Mouse (Mus musculus): Measurements from ENCODE around the gene Polr3c. TPM values are rescaled to one million over a fixed set of nuclear protein-coding genes. Genes with fewer than 3 reads are reported as not detected.
"Not testable (repeated sequence)": the region's sequence is repeated elsewhere in the genome, so short reads cannot be mapped to it uniquely, and the experiment has no call there.

Gene Polr3c
- 35.3 and 36.5 TPM in 2 replicates for polyA plus RNA-seq (2012; rRNA removed)

DNA sequence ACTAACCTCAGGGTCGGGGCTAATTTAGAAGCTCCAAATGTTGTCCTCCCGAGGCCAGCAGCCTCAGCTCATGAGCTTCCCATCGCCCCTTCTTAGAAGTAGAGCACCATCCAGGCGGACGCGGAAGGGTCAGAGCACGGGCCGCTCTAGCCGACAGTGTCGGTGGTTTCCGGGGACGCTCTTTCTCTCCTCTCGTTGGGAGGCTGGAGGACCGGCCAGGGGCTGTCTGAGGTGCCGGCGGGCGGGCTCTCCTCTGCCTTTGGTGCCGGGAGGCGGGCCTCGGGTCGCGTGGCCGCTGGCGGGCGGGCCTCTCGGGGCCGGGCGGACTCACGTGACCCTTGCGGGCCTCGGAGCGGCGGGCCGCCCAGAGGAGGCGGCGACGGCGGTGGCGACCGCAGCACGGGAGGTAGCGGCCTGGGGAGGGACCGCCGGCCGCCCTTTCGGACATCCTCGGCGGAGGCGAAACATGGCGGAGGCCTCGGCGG is at the start of gene Polr3c, which contains the start of gene Rnf115:
Gene Polr3c (minus strand): TSS at position 286 of the 485 bp plus-strand sequence.
Gene Rnf115 (plus strand): TSS at position 322 of the 485 bp plus-strand sequence.
- no peak for TF ChIP-seq CTCF (IDR thresholded peaks at IDR 0.05; ENCODE audit: extremely low read depth, insufficient read depth, low read length)
- TF ChIP-seq POLR2A (IDR thresholded peaks at IDR 0.05; ENCODE audit: extremely low read depth, insufficient read depth, low read length) = peak; percentile 83
- peak within 1 kb of the TSS; percentile 73 for H3K4me3 ChIP-seq (ENCODE audit: insufficient read depth, low read length)
- peak within 1 kb of the TSS; percentile 96 for H3K27ac ChIP-seq (ENCODE audit: insufficient read depth, low read length)
- H3K4me1 ChIP-seq (ENCODE audit: control insufficient read depth, insufficient read depth, low read length) = peaks cover 5% of the 10 kb centered on the region

GRCm38 (mm10) chr3:96777120-96777519 is 49.7 kb upstream of the Polr3c start:
- no peak overlapping the region for H3K27ac ChIP-seq (ENCODE audit: insufficient read depth, low read length)
- H3K4me1 ChIP-seq (ENCODE audit: control insufficient read depth, insufficient read depth, low read length) = no peaks in the 10 kb centered on the region
- no peak overlapping the region for H3K4me3 ChIP-seq (ENCODE audit: insufficient read depth, low read length)
- TF ChIP-seq CTCF (IDR thresholded peaks at IDR 0.05; ENCODE audit: extremely low read depth, insufficient read depth, low read length) (no peak), POLR2A (IDR thresholded peaks at IDR 0.05; ENCODE audit: extremely low read depth, insufficient read depth, low read length) (no peak)

- TF ChIP-seq POLR2A (IDR thresholded peaks at IDR 0.05; ENCODE audit: extremely low read depth, insufficient read depth, low read length) = no peak
- no peak for TF ChIP-seq CTCF (IDR thresholded peaks at IDR 0.05; ENCODE audit: extremely low read depth, insufficient read depth, low read length)
- Histone ChIP-seq H3K27ac (ENCODE audit: insufficient read depth, low read length) (no peak overlapping the region), H3K4me1 (ENCODE audit: control insufficient read depth, insufficient read depth, low read length) (no peaks in the 10 kb centered on the region), H3K4me3 (ENCODE audit: insufficient read depth, low read length) (no peak overlapping the region)
Observed at GRCm38 (mm10) chr3:96772949-96773348, 45.5 kb upstream of the Polr3c start.

DNA sequence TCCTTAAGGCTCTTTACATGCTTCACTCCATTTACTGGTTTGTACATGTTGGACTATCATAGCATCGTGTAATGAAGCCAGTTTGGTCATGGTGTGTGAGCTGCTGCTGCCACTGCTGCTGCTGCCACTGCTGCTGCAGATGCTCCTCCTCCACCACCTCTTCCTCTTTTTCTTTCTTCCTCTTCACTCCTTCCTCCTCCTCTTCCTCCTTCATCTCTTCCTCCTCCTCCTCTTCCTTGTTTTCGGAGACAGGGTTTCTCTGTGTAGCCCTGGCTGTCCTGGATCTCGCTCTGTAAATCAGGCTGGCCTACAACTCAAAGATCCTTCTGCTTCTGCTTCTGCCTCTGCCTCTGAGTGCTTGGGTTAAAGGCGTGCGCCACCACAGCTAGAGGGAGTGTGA is 42.5 kb upstream of the Polr3c start:
- no peak overlapping the region for H3K4me3 ChIP-seq (ENCODE audit: insufficient read depth, low read length)
- H3K27ac ChIP-seq (ENCODE audit: insufficient read depth, low read length) = no peak overlapping the region
- 0 out of 2 replicates have a peak, but pooled peaks cover 2% of the 10 kb centered on the region for H3K4me1 ChIP-seq (ENCODE audit: control insufficient read depth, insufficient read depth, low read length)
- TF ChIP-seq POLR2A (IDR thresholded peaks at IDR 0.05; ENCODE audit: extremely low read depth, insufficient read depth, low read length) = no peak
- no peak for TF ChIP-seq CTCF (IDR thresholded peaks at IDR 0.05; ENCODE audit: extremely low read depth, insufficient read depth, low read length)

GRCm38 (mm10) chr3:96764528-96764927 is 37.1 kb upstream of the Polr3c start:
- H3K4me1 ChIP-seq (ENCODE audit: control insufficient read depth, insufficient read depth, low read length) = 0 out of 2 replicates have a peak, but pooled peaks cover 2% of the 10 kb centered on the region
- H3K27ac ChIP-seq (ENCODE audit: insufficient read depth, low read length) = no peak overlapping the region
- TF ChIP-seq CTCF (IDR thresholded peaks at IDR 0.05; ENCODE audit: extremely low read depth, insufficient read depth, low read length) (no peak), POLR2A (IDR thresholded peaks at IDR 0.05; ENCODE audit: extremely low read depth, insufficient read depth, low read length) (no peak)
- H3K4me3 ChIP-seq (ENCODE audit: insufficient read depth, low read length) = no peak overlapping the region

DNA sequence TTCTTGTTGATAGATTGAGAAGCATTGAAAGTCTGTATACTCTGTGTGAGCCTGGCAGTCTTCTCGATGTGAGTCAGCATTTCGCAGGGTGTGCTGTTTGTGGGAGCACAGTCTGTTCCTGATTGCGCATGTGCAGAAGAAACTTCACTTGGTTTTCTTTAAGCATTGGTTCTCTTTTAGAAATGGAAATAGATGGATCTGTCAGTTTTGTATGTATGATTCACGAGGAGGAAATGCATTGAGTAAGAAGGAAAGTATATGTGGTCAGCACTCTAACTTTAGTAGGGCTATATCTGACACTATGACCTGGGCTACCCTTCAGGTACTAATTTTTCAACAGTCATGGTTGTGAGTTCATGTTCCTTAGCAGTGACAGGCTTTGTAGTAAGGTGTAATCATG is 32.3 kb upstream of the Polr3c start:
- H3K4me3 ChIP-seq (ENCODE audit: insufficient read depth, low read length) = no peak overlapping the region
- H3K27ac ChIP-seq (ENCODE audit: insufficient read depth, low read length) = no peak overlapping the region
- H3K4me1 ChIP-seq (ENCODE audit: control insufficient read depth, insufficient read depth, low read length) = no peaks in the 10 kb centered on the region
- TF ChIP-seq CTCF (IDR thresholded peaks at IDR 0.05; ENCODE audit: extremely low read depth, insufficient read depth, low read length) (no peak), POLR2A (IDR thresholded peaks at IDR 0.05; ENCODE audit: extremely low read depth, insufficient read depth, low read length) (no peak)

- H3K4me1 ChIP-seq (ENCODE audit: control insufficient read depth, insufficient read depth, low read length) = no peaks in the 10 kb centered on the region
- H3K27ac ChIP-seq (ENCODE audit: insufficient read depth, low read length) = no peak overlapping the region
- no peak overlapping the region for H3K4me3 ChIP-seq (ENCODE audit: insufficient read depth, low read length)
- TF ChIP-seq CTCF (IDR thresholded peaks at IDR 0.05; ENCODE audit: extremely low read depth, insufficient read depth, low read length) (no peak), POLR2A (IDR thresholded peaks at IDR 0.05; ENCODE audit: extremely low read depth, insufficient read depth, low read length) (no peak)
Observed at GRCm38 (mm10) chr3:96757691-96758090, 30.3 kb upstream of the Polr3c start.

- H3K4me1 ChIP-seq (ENCODE audit: control insufficient read depth, insufficient read depth, low read length) = no peaks in the 10 kb centered on the region
- TF ChIP-seq POLR2A (IDR thresholded peaks at IDR 0.05; ENCODE audit: extremely low read depth, insufficient read depth, low read length) (no peak), CTCF (IDR thresholded peaks at IDR 0.05; ENCODE audit: extremely low read depth, insufficient read depth, low read length) (no peak)
- no peak overlapping the region for H3K4me3 ChIP-seq (ENCODE audit: insufficient read depth, low read length)
- no peak overlapping the region for H3K27ac ChIP-seq (ENCODE audit: insufficient read depth, low read length)
Observed at GRCm38 (mm10) chr3:96755935-96756334, 28.5 kb upstream of the Polr3c start.

GRCm38 (mm10) chr3:96746829-96747228 is 19.4 kb upstream of the Polr3c start:
- no peak overlapping the region for H3K27ac ChIP-seq (ENCODE audit: insufficient read depth, low read length)
- TF ChIP-seq POLR2A (IDR thresholded peaks at IDR 0.05; ENCODE audit: extremely low read depth, insufficient read depth, low read length) = no peak
- TF ChIP-seq CTCF (IDR thresholded peaks at IDR 0.05; ENCODE audit: extremely low read depth, insufficient read depth, low read length) = no peak
- no peak overlapping the region for H3K4me3 ChIP-seq (ENCODE audit: insufficient read depth, low read length)
- H3K4me1 ChIP-seq (ENCODE audit: control insufficient read depth, insufficient read depth, low read length) = no peaks in the 10 kb centered on the region; the same call in 1 of the 2 replicates

- no peak for TF ChIP-seq POLR2A (IDR thresholded peaks at IDR 0.05; ENCODE audit: extremely low read depth, insufficient read depth, low read length)
- no peak for TF ChIP-seq CTCF (IDR thresholded peaks at IDR 0.05; ENCODE audit: extremely low read depth, insufficient read depth, low read length)
- Histone ChIP-seq H3K4me1 (ENCODE audit: control insufficient read depth, insufficient read depth, low read length) (no peaks in the 10 kb centered on the region), H3K27ac (ENCODE audit: insufficient read depth, low read length) (no peak overlapping the region), H3K4me3 (ENCODE audit: insufficient read depth, low read length) (no peak overlapping the region)
Observed at GRCm38 (mm10) chr3:96744348-96744747, 16.9 kb upstream of the Polr3c start.

- H3K4me1 ChIP-seq (ENCODE audit: control insufficient read depth, insufficient read depth, low read length); H3K4me3 ChIP-seq (ENCODE audit: insufficient read depth, low read length); H3K27ac ChIP-seq (ENCODE audit: insufficient read depth, low read length): not testable (repeated sequence)
Observed at GRCm38 (mm10) chr3:96740279-96740678, 12.9 kb upstream of the Polr3c start.
